Mouse (Mus musculus): Measurements from ENCODE around the gene Trim9.

Trim9 gene

GRCm38 (mm10) chr12:70325826-70326225 is 21.6 kb downstream of the Trim9 start:
- no peak for DNase-seq

GRCm38 (mm10) chr12:70322790-70323189 is 24.6 kb downstream of the Trim9 start:
- no peak for DNase-seq

- DNase-seq = no peak
Measured at GRCm38 (mm10) chr12:70316147-70316546, 31.3 kb downstream of the Trim9 start.

- DNase-seq = no peak
Measured at GRCm38 (mm10) chr12:70307881-70308280, 39.5 kb downstream of the Trim9 start.

- no peak for DNase-seq
Measured at GRCm38 (mm10) chr12:70307062-70307461, 40.4 kb downstream of the Trim9 start.

GRCm38 (mm10) chr12:70304014-70304413 is 43.4 kb downstream of the Trim9 start:
- no peak for DNase-seq

- DNase-seq = no peak
Measured at GRCm38 (mm10) chr12:70303525-70303924, 43.9 kb downstream of the Trim9 start.

- DNase-seq = no peak
Measured at GRCm38 (mm10) chr12:70302022-70302720, 45.2 kb downstream of the Trim9 start.

GRCm38 (mm10) chr12:70293927-70294684 is 53.3 kb downstream of the Trim9 start:
- no peak for DNase-seq

- DNase-seq = no peak
Measured at GRCm38 (mm10) chr12:70293165-70293926, 54.1 kb downstream of the Trim9 start.

GRCm38 (mm10) chr12:70285521-70285920 is 61.9 kb downstream of the Trim9 start:
- DNase-seq = no peak

GRCm38 (mm10) chr12:70284979-70285378 is 62.4 kb downstream of the Trim9 start:
- no peak for DNase-seq

- no peak for DNase-seq
Measured at GRCm38 (mm10) chr12:70283116-70283731, 64.2 kb downstream of the Trim9 start.

- DNase-seq = no peak
Measured at GRCm38 (mm10) chr12:70280930-70281329, 66.5 kb downstream of the Trim9 start.

GRCm38 (mm10) chr12:70280381-70280780 is 67.0 kb downstream of the Trim9 start:
- DNase-seq = no peak

- no peak for DNase-seq
Measured at GRCm38 (mm10) chr12:70277071-70277939, 70.1 kb downstream of the Trim9 start.

GRCm38 (mm10) chr12:70269724-70270123 is 77.7 kb downstream of the Trim9 start:
- no peak for DNase-seq

- no peak for DNase-seq
Measured at GRCm38 (mm10) chr12:70267314-70267713, 80.1 kb downstream of the Trim9 start.

- DNase-seq = no peak
Measured at GRCm38 (mm10) chr12:70266494-70266931, 80.9 kb downstream of the Trim9 start.

GRCm38 (mm10) chr12:70263721-70264120 is 83.7 kb downstream of the Trim9 start:
- no peak for DNase-seq

- DNase-seq = peak; percentile 68
Measured at GRCm38 (mm10) chr12:70262271-70262953, 85.0 kb downstream of the Trim9 start.
